Mouse (Mus musculus) MEL (cell line): ENCODE measurements around the gene BC016579. TPM values are rescaled to one million over a fixed set of nuclear protein-coding genes. Genes with fewer than 3 reads are reported as not detected.
A peak's percentile ranks its signal among the peaks of the same experiment; 100 is the strongest.

ENCODE experiments used
- DNase-seq: peaks from one replicate; pipeline ENCODE4 v3.0.0; 2011; ENCODE audit warnings: low read depth, low spot score
- H3K27ac ChIP-seq: 2 replicates; pipeline ENCODE4 v1.5.1; 2012; ENCODE audit warnings: low read depth, mild to moderate bottlenecking, control low read depth, low read length, moderate library complexity; ENCODE audit not compliant: control insufficient read depth
- H3K27me3 ChIP-seq, 2 experiments: fragments of 150-350 bp in 1 of 2; sonication (generic) in 1 of 2; 2 replicates each; pipeline ENCODE4 v1.6.1; 2012; ENCODE audit warnings: low read length in 2 of 2, mild to moderate bottlenecking in 2 of 2, improper control_type of control experiment in 1 of 2, moderate library complexity in 1 of 2; ENCODE audit not compliant: insufficient read depth in 2 of 2, control insufficient read depth in 1 of 2
- H3K36me3 ChIP-seq, 2 experiments: 2 replicates each; pipeline ENCODE4 v1.6.1; 2012 to 2014; ENCODE audit warnings: low read length in 2 of 2, improper control_type of control experiment in 1 of 2, inconsistent platforms in 1 of 2, mild to moderate bottlenecking in 1 of 2; ENCODE audit not compliant: insufficient read depth in 2 of 2, control insufficient read depth in 1 of 2
- H3K4me1 ChIP-seq, 2 experiments: fragments of 150-350 bp in 1 of 2; sonication (generic) in 1 of 2; 2 replicates each; pipeline ENCODE4 v1.6.1; 2012; ENCODE audit warnings: low read length in 2 of 2, improper control_type of control experiment in 1 of 2, mild to moderate bottlenecking in 1 of 2; ENCODE audit not compliant: insufficient read depth in 2 of 2, control insufficient read depth in 1 of 2
- H3K4me3 ChIP-seq, 2 experiments: fragments of 150-350 bp in 1 of 2; sonication (generic) in 1 of 2; 2 replicates each; pipeline ENCODE4 v1.5.1; 2012; ENCODE audit warnings: low read depth in 2 of 2, low read length in 2 of 2, mild to moderate bottlenecking in 2 of 2, moderate library complexity in 2 of 2, control low read depth in 1 of 2, improper control_type of control experiment in 1 of 2; ENCODE audit not compliant: control insufficient read depth in 1 of 2, insufficient read depth in 1 of 2
- H3K79me2 ChIP-seq: 2 replicates; pipeline ENCODE4 v1.6.1; 2012; ENCODE audit warnings: mild to moderate bottlenecking, low read length, moderate library complexity; ENCODE audit not compliant: control insufficient read depth, poor library complexity, insufficient read depth
- H3K9ac ChIP-seq: 2 replicates; pipeline ENCODE4 v1.6.1; 2012; ENCODE audit warnings: low read depth, mild to moderate bottlenecking, control low read depth, low read length, moderate library complexity; ENCODE audit not compliant: control insufficient read depth, poor library complexity, severe bottlenecking
- H3K9me3 ChIP-seq: fragments of 150-350 bp; sonication (generic); replicated peaks from 2 replicates; pipeline ENCODE4 v1.6.1; 2012; ENCODE audit warnings: mild to moderate bottlenecking, low read length, improper control_type of control experiment, moderate library complexity; ENCODE audit not compliant: insufficient read depth
- BHLHE40 ChIP-seq: IDR thresholded peaks from 2 replicates; pipeline ENCODE4 v1.6.1; 2012; ENCODE audit warnings: low read depth, mild to moderate bottlenecking, inconsistent platforms, low read length, improper control_type of control experiment, borderline replicate concordance
- CHD2 ChIP-seq: IDR thresholded peaks from 2 replicates; pipeline ENCODE4 v1.6.1; 2011; ENCODE audit warnings: low read length, improper control_type of control experiment
- CTCF ChIP-seq, 3 experiments: IDR thresholded peaks in 2 of 3; conservative IDR thresholded peaks in 1 of 3; 2 replicates each; pipeline ENCODE4 v1.5.1; 2011 to 2012; ENCODE audit warnings: low read length in 3 of 3, low read depth in 2 of 3, mild to moderate bottlenecking in 2 of 3, improper control_type of control experiment in 1 of 3, inconsistent platforms in 1 of 3, mixed read lengths in 1 of 3, moderate library complexity in 1 of 3; ENCODE audit not compliant: control insufficient read depth in 1 of 3, insufficient read depth in 1 of 3, poor library complexity in 1 of 3, severe bottlenecking in 1 of 3
- E2F4 ChIP-seq: IDR thresholded peaks from 2 replicates; pipeline ENCODE4 v1.6.1; 2011; ENCODE audit warnings: low read depth, low read length, improper control_type of control experiment, borderline replicate concordance
- ETS1 ChIP-seq: IDR thresholded peaks from 2 replicates; pipeline ENCODE4 v1.6.1; 2012; ENCODE audit warnings: low read depth, mild to moderate bottlenecking, inconsistent platforms, low read length, improper control_type of control experiment, moderate library complexity
- GABPA ChIP-seq: IDR thresholded peaks from 2 replicates; pipeline ENCODE4 v1.6.1; 2012; ENCODE audit warnings: low read depth, mild to moderate bottlenecking, inconsistent platforms, low read length, improper control_type of control experiment, moderate library complexity
- GATA1 ChIP-seq: IDR thresholded peaks from 2 replicates; pipeline ENCODE4 v1.6.1; 2011; ENCODE audit warnings: low read depth, low read length, improper control_type of control experiment
- HCFC1 ChIP-seq: IDR thresholded peaks from 2 replicates; pipeline ENCODE4 v1.6.1; 2012; ENCODE audit warnings: low read depth, mild to moderate bottlenecking, inconsistent platforms, low read length, improper control_type of control experiment, moderate library complexity
- JUND ChIP-seq: IDR thresholded peaks from 2 replicates; pipeline ENCODE4 v1.6.1; 2011; ENCODE audit warnings: low read depth, mild to moderate bottlenecking, improper control_type of control experiment, low read length
- KAT2A ChIP-seq: conservative IDR thresholded peaks from 2 replicates; pipeline ENCODE4 v1.6.1; 2012; ENCODE audit warnings: low read depth, low read length, improper control_type of control experiment, inconsistent platforms
- MAX ChIP-seq: IDR thresholded peaks from 2 replicates; pipeline ENCODE4 v1.6.1; 2011; ENCODE audit warnings: low read length, improper control_type of control experiment
- MAZ ChIP-seq: IDR thresholded peaks from 2 replicates; pipeline ENCODE4 v1.6.1; 2012; ENCODE audit warnings: low read depth, mild to moderate bottlenecking, inconsistent platforms, low read length, improper control_type of control experiment
- MEF2A ChIP-seq: IDR thresholded peaks from 2 replicates; pipeline ENCODE4 v1.6.1; 2014; ENCODE audit warnings: low read depth, mild to moderate bottlenecking, inconsistent platforms, low read length, improper control_type of control experiment; ENCODE audit not compliant: poor library complexity, insufficient replicate concordance, severe bottlenecking; ENCODE audit errors: extremely low read depth
- MXI1 ChIP-seq: IDR thresholded peaks from 2 replicates; pipeline ENCODE4 v1.6.1; 2011; ENCODE audit warnings: mild to moderate bottlenecking, low read depth, low read length, improper control_type of control experiment
- MYB ChIP-seq: IDR thresholded peaks from 2 replicates; pipeline ENCODE4 v1.6.1; 2011; ENCODE audit warnings: mild to moderate bottlenecking, low read depth, low read length, improper control_type of control experiment
- NELFE ChIP-seq: IDR thresholded peaks from 2 replicates; pipeline ENCODE4 v1.6.1; 2011; ENCODE audit warnings: low read depth, low read length, improper control_type of control experiment
- POLR2A ChIP-seq, 2 experiments: IDR thresholded peaks; 2 replicates each; pipeline ENCODE4 v1.6.1; 2011 to 2012; ENCODE audit warnings: low read length in 2 of 2, mild to moderate bottlenecking in 2 of 2, control low read depth in 1 of 2, improper control_type of control experiment in 1 of 2, low read depth in 1 of 2, moderate library complexity in 1 of 2; ENCODE audit not compliant: control insufficient read depth in 1 of 2, insufficient read depth in 1 of 2, poor library complexity in 1 of 2
- POLR2AphosphoS2 ChIP-seq: IDR thresholded peaks from 2 replicates; pipeline ENCODE4 v1.6.1; 2011; ENCODE audit warnings: low read length, improper control_type of control experiment
- POLR2AphosphoS5 ChIP-seq: IDR thresholded peaks from 2 replicates; pipeline ENCODE4 v1.6.1; 2012; ENCODE audit warnings: low read depth, borderline replicate concordance, mild to moderate bottlenecking, inconsistent platforms, low read length, moderate library complexity, mixed read lengths
- RAD21 ChIP-seq: IDR thresholded peaks from 2 replicates; pipeline ENCODE4 v1.6.1; 2011; ENCODE audit warnings: mild to moderate bottlenecking, low read depth, low read length, improper control_type of control experiment
- SIN3A ChIP-seq: IDR thresholded peaks from 2 replicates; pipeline ENCODE4 v1.6.1; 2012; ENCODE audit warnings: low read length, improper control_type of control experiment, inconsistent platforms
- SMC3 ChIP-seq: IDR thresholded peaks from 2 replicates; pipeline ENCODE4 v1.6.1; 2011; ENCODE audit warnings: low read depth, low read length, improper control_type of control experiment
- USF2 ChIP-seq, 2 experiments: IDR thresholded peaks; 2 replicates each; pipeline ENCODE4 v1.6.1; 2011 to 2012; ENCODE audit warnings: improper control_type of control experiment in 2 of 2, low read length in 2 of 2, borderline replicate concordance in 1 of 2, inconsistent platforms in 1 of 2, low read depth in 1 of 2, mild to moderate bottlenecking in 1 of 2; ENCODE audit not compliant: insufficient read depth in 1 of 2
- ZC3H11A ChIP-seq: IDR thresholded peaks from 2 replicates; pipeline ENCODE4 v1.6.1; 2012; ENCODE audit warnings: low read depth, mild to moderate bottlenecking, inconsistent platforms, low read length, improper control_type of control experiment
- ZNF384 ChIP-seq: IDR thresholded peaks from 2 replicates; pipeline ENCODE4 v1.6.1; 2012; ENCODE audit warnings: low read depth, mild to moderate bottlenecking, inconsistent platforms, low read length, improper control_type of control experiment
- polyA plus RNA-seq, 2 experiments: library from polyadenylated mRNA; stranded (reverse) in 1 of 2; unstranded in 1 of 2; fragments of >175 nt in 1 of 2; fragments of >200 nt in 1 of 2; gene quantifications; 2 replicates each; pipeline versions ENCODE4 v1.2.1 to v1.2.4; 2012; ENCODE audit warnings: low replicate concordance in 2 of 2, low read depth in 1 of 2; ENCODE audit not compliant: insufficient read length in 2 of 2, insufficient read depth in 1 of 2, missing spikeins in 1 of 2
- total RNA-seq: library from RNA; depleted of rRNA; stranded (reverse); fragments of 300-350 nt; gene quantifications from 2 replicates; pipeline ENCODE4 v1.2.3, GENCODE M21; 2012

The BC016579 gene
- total and polyA plus RNA-seq, 3 experiments: not detected

DNA sequence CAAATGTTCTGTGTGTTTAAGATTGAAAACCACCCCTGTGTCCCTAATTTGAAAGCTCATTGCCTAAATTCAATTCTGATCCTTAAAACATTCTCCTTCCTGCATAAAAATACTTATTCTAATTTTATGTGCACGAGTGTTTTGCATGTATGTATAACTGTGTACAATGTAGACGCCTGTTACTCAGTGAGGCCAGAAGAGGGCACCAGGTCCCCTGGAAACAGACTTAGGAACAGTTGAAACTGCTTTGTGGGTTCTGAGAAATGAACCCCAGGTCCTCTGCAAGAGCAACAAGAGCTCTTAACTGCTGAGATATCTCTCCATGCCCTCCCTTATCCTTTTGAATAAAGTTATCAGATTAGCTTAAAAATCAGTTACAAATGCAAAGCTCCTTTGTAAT lies 71.4 kb downstream of the BC016579 start:
- DNase-seq: peak; percentile 54
- Histone ChIP-seq H3K9me3 (no peaks in the 10 kb centered on the region), H3K27me3 (peaks cover 0 to 2% of the 10 kb centered on the region in 2 experiments; a peak in 3 of 4 replicates), H3K27ac (no peak overlapping the region), H3K36me3 (no peaks in the 10 kb centered on the region), H3K4me1 (no peaks in the 10 kb centered on the region), H3K79me2 (no peaks in the 10 kb centered on the region), H3K4me3 (no peak overlapping the region), H3K9ac (no peak overlapping the region)
- no peak for TF ChIP-seq MAX
- TF ChIP-seq POLR2AphosphoS5: no peak
- no peak for TF ChIP-seq KAT2A
- no peak for TF ChIP-seq NELFE
- no peak for TF ChIP-seq MEF2A
- TF ChIP-seq JUND: no peak
- no peak for TF ChIP-seq USF2 (IDR thresholded peaks at IDR 0.05; ENCODE audit: borderline replicate concordance in 1 of 2, insufficient read depth in 1 of 2, low read depth in 1 of 2, low read length in 2 of 2)
- no peak for TF ChIP-seq MXI1
- no peak for TF ChIP-seq POLR2A (IDR thresholded peaks at IDR 0.05; ENCODE audit: control insufficient read depth in 1 of 2, insufficient read depth in 1 of 2, low read depth in 1 of 2, low read length in 2 of 2, poor library complexity in 1 of 2)
- TF ChIP-seq CTCF (IDR thresholded peaks at IDR 0.05 in 2 of 3, conservative IDR thresholded peaks at IDR 0.05 in 1 of 3; ENCODE audit: control insufficient read depth in 1 of 3, insufficient read depth in 1 of 3, low read depth in 2 of 3, low read length in 3 of 3, poor library complexity in 1 of 3, severe bottlenecking in 1 of 3): peak; percentile 20 to 68 (median 51); a peak in 5 of 6 replicates
- TF ChIP-seq HCFC1: no peak
- no peak for TF ChIP-seq E2F4
- peak; percentile 62 for TF ChIP-seq RAD21
- TF ChIP-seq GABPA: no peak
- no peak for TF ChIP-seq GATA1
- TF ChIP-seq BHLHE40: no peak
- peak; percentile 76 for TF ChIP-seq SMC3
- no peak for TF ChIP-seq CHD2
- no peak for TF ChIP-seq MAZ
- no peak for TF ChIP-seq POLR2AphosphoS2
- peak; percentile 42 for TF ChIP-seq ZC3H11A
- TF ChIP-seq MYB: no peak
- no peak for TF ChIP-seq ETS1
- TF ChIP-seq ZNF384: no peak
- TF ChIP-seq SIN3A: no peak
